Mouse (Mus musculus) forebrain, embryonic 15.5 days (tissue): ENCODE measurements around the gene Asb4. TPM values are rescaled to one million over a fixed set of nuclear protein-coding genes. Genes with fewer than 3 reads are reported as not detected.

Experiments
- ATAC-seq: fragments of 200-750 bp; cut with Nextera tagmentation; replicated peaks from 2 replicates; pipeline ENCODE4 v1.8.0; 2017; ENCODE audit warnings: mild to moderate bottlenecking, moderate TSS enrichment, moderate library complexity
- H3K27ac ChIP-seq: fragments of 300-500 bp; sonication (generic); replicated peaks from 2 replicates; pipeline ENCODE4 v1.5.1; 2015; ENCODE audit warnings: mild to moderate bottlenecking, inconsistent platforms
- H3K27me3 ChIP-seq: fragments of 300-500 bp; sonication (generic); 2 replicates; pipeline ENCODE4 v1.6.1; 2015; ENCODE audit warnings: inconsistent platforms
- H3K36me3 ChIP-seq: fragments of 300-500 bp; sonication (generic); 2 replicates; pipeline ENCODE4 v1.6.1; 2015; ENCODE audit warnings: mild to moderate bottlenecking, inconsistent platforms
- H3K4me1 ChIP-seq: fragments of 300-500 bp; sonication (generic); 2 replicates; pipeline ENCODE4 v1.6.1; 2015; ENCODE audit warnings: inconsistent platforms
- H3K4me2 ChIP-seq: fragments of 300-500 bp; sonication (generic); replicated peaks from 2 replicates; pipeline ENCODE4 v1.6.1; 2015; ENCODE audit warnings: mild to moderate bottlenecking, inconsistent platforms
- H3K4me3 ChIP-seq: fragments of 300-500 bp; sonication (generic); 2 replicates; pipeline ENCODE4 v1.5.1; 2015; ENCODE audit warnings: mild to moderate bottlenecking, inconsistent platforms
- H3K9ac ChIP-seq: fragments of 300-500 bp; sonication (generic); replicated peaks from 2 replicates; pipeline ENCODE4 v1.6.1; 2015; ENCODE audit warnings: mild to moderate bottlenecking, inconsistent platforms
- H3K9me3 ChIP-seq: fragments of 300-500 bp; sonication (generic); 2 replicates; pipeline ENCODE4 v1.6.1; 2016; ENCODE audit warnings: inconsistent platforms
- WGBS: fragments of 180-500 bp; shearing (Covaris S2); methylation state at CpG from one replicate; pipeline ENCODE4 v1.1.7; 2015; ENCODE audit warnings: mixed read lengths; 5-methylcytosine and 5-hydroxymethylcytosine counted together
- polyA plus RNA-seq: library from polyadenylated mRNA; unstranded; fragments of >200 nt; fragmentation: Nextera tagmentation; extraction: Ambion mirVana; gene quantifications from 2 replicates; pipeline ENCODE4 v1.2.1, GENCODE M21; 2015

Asb4 gene
- polyA plus RNA-seq, 1 experiment from 2014 or later: 15.9 TPM

GRCm38 (mm10) chr6:5379781-5380623, 3.2 kb upstream of the Asb4 start:
- H3K9ac ChIP-seq: no peak overlapping the region
- H3K4me2 ChIP-seq: peak overlapping the region; percentile 41
- peaks cover 50% of the 10 kb centered on the region for H3K4me1 ChIP-seq
- whole genome bisulfite sequencing: 4% methylated on average over 22 of the region's 22 CpGs
- no peaks in the 10 kb centered on the region for H3K9me3 ChIP-seq
- no peaks in the 10 kb centered on the region for H3K27me3 ChIP-seq
- no peaks in the 10 kb centered on the region for H3K36me3 ChIP-seq
- peak overlapping the region; percentile 79 for H3K27ac ChIP-seq
- H3K4me3 ChIP-seq: peak overlapping the region; percentile 17
- ATAC-seq: peak; percentile 69

- H3K27ac ChIP-seq: peak overlapping the region; percentile 79
- H3K27me3 ChIP-seq: no peaks in the 10 kb centered on the region
- H3K9me3 ChIP-seq: no peaks in the 10 kb centered on the region
- WGBS: 1% methylated on average over 9 of the region's 9 CpGs
- peaks cover 50% of the 10 kb centered on the region for H3K4me1 ChIP-seq
- ATAC-seq: peak; percentile 29
- no peak overlapping the region for H3K4me3 ChIP-seq
- peak overlapping the region; percentile 41 for H3K4me2 ChIP-seq
- no peak overlapping the region for H3K9ac ChIP-seq
- H3K36me3 ChIP-seq: no peaks in the 10 kb centered on the region
Observed at GRCm38 (mm10) chr6:5380624-5381252, 2.4 kb upstream of the Asb4 start.

- 24% methylated on average over 13 of the region's 13 CpGs for WGBS
- no peak overlapping the region for H3K9ac ChIP-seq
- H3K4me3 ChIP-seq: no peak overlapping the region
- peaks cover 50% of the 10 kb centered on the region for H3K4me1 ChIP-seq
- H3K4me2 ChIP-seq: peak overlapping the region; percentile 41
- peak overlapping the region; percentile 79 for H3K27ac ChIP-seq
- H3K36me3 ChIP-seq: no peaks in the 10 kb centered on the region
- H3K9me3 ChIP-seq: no peaks in the 10 kb centered on the region
- no peak for ATAC-seq
- no peaks in the 10 kb centered on the region for H3K27me3 ChIP-seq
Observed at GRCm38 (mm10) chr6:5381918-5382582, 1.1 kb upstream of the Asb4 start.

- Histone ChIP-seq H3K4me3 (peak overlapping the region; percentile 32), H3K27me3 (no peaks in the 10 kb centered on the region), H3K9me3 (no peaks in the 10 kb centered on the region), H3K4me1 (peaks cover 50% of the 10 kb centered on the region), H3K4me2 (peak overlapping the region; percentile 41), H3K27ac (peak overlapping the region; percentile 71), H3K36me3 (no peaks in the 10 kb centered on the region), H3K9ac (peak overlapping the region; percentile 26)
- peak; percentile 65 for ATAC-seq
- WGBS: under 1% methylated on average over 16 of the region's 16 CpGs
Observed at GRCm38 (mm10) chr6:5382583-5383215, 487 bp upstream of the Asb4 start.

GRCm38 (mm10) chr6:5384178-5384490, 948 bp downstream of the Asb4 start:
- H3K4me1 ChIP-seq: peaks cover 49% of the 10 kb centered on the region
- under 1% methylated on average over 11 of the region's 11 CpGs for WGBS

GRCm38 (mm10) chr6:5385161-5385640, 2.0 kb downstream of the Asb4 start:
- Histone ChIP-seq H3K4me2 (no peak overlapping the region), H3K27me3 (no peaks in the 10 kb centered on the region), H3K9me3 (no peaks in the 10 kb centered on the region), H3K9ac (no peak overlapping the region), H3K36me3 (no peaks in the 10 kb centered on the region), H3K4me1 (peaks cover 39% of the 10 kb centered on the region), H3K4me3 (no peak overlapping the region), H3K27ac (no peak overlapping the region)
- WGBS: 33% methylated on average over 7 of the region's 7 CpGs
- no peak for ATAC-seq

More at GRCm38 (mm10) chr6:5384178-5384490, 948 bp downstream of the Asb4 start:
- Histone ChIP-seq H3K9ac (peak overlapping the region; percentile 26; the same call in 1 of the 2 replicates), H3K27ac (peak overlapping the region; percentile 71), H3K9me3 (no peaks in the 10 kb centered on the region), H3K4me2 (peak overlapping the region; percentile 41), H3K27me3 (no peaks in the 10 kb centered on the region), H3K36me3 (no peaks in the 10 kb centered on the region), H3K4me3 (peak overlapping the region; percentile 32)
- no peak for ATAC-seq

- ATAC-seq: no peak
- Histone ChIP-seq H3K4me3 (no peak overlapping the region), H3K27me3 (no peaks in the 10 kb centered on the region), H3K27ac (no peak overlapping the region), H3K36me3 (no peaks in the 10 kb centered on the region), H3K4me2 (no peak overlapping the region), H3K9ac (no peak overlapping the region), H3K9me3 (no peaks in the 10 kb centered on the region), H3K4me1 (peaks cover 31% of the 10 kb centered on the region)
- WGBS: 95% methylated on average over 4 of the region's 4 CpGs
Observed at GRCm38 (mm10) chr6:5386486-5386885, 3.3 kb downstream of the Asb4 start.

- no peaks in the 10 kb centered on the region for H3K27me3 ChIP-seq
- H3K27ac ChIP-seq: no peak overlapping the region
- H3K9ac ChIP-seq: no peak overlapping the region
- H3K9me3 ChIP-seq: no peaks in the 10 kb centered on the region
- H3K4me2 ChIP-seq: no peak overlapping the region
- H3K4me1 ChIP-seq: peaks cover 22% of the 10 kb centered on the region
- WGBS: 8% methylated on average over 2 of the region's 2 CpGs
- no peaks in the 10 kb centered on the region for H3K36me3 ChIP-seq
- no peak for ATAC-seq
- no peak overlapping the region for H3K4me3 ChIP-seq
Observed at GRCm38 (mm10) chr6:5387396-5387795, 4.2 kb downstream of the Asb4 start.

GRCm38 (mm10) chr6:5390298-5390697, 7.1 kb downstream of the Asb4 start:
- Histone ChIP-seq H3K27me3 (no peaks in the 10 kb centered on the region), H3K4me1 (0 out of 2 replicates have a peak, but pooled peaks cover 5% of the 10 kb centered on the region), H3K4me3 (peak overlapping the region; percentile 31), H3K36me3 (no peaks in the 10 kb centered on the region), H3K9ac (peak overlapping the region; percentile 35; the same call in 1 of the 2 replicates), H3K9me3 (no peaks in the 10 kb centered on the region), H3K4me2 (peak overlapping the region; percentile 39), H3K27ac (no peak overlapping the region)
- no peak for ATAC-seq
- WGBS: 8% methylated on average over 11 of the region's 11 CpGs

- H3K36me3 ChIP-seq: no peaks in the 10 kb centered on the region
- ATAC-seq: no peak
- 0 out of 2 replicates have a peak, but pooled peaks cover 5% of the 10 kb centered on the region for H3K4me1 ChIP-seq
- peak overlapping the region; percentile 39 for H3K4me2 ChIP-seq
- H3K27ac ChIP-seq: no peak overlapping the region
- H3K9me3 ChIP-seq: no peaks in the 10 kb centered on the region
- no peaks in the 10 kb centered on the region for H3K27me3 ChIP-seq
- 16% methylated on average over 10 of the region's 10 CpGs for WGBS
- H3K9ac ChIP-seq: no peak overlapping the region
- 0 out of 2 replicates have a peak overlapping the region, but pooled peaks have one; percentile 1 for H3K4me3 ChIP-seq
Observed at GRCm38 (mm10) chr6:5390952-5391351, 7.8 kb downstream of the Asb4 start.

- Histone ChIP-seq H3K27me3 (no peaks in the 10 kb centered on the region), H3K27ac (no peak overlapping the region), H3K9me3 (no peaks in the 10 kb centered on the region), H3K4me3 (no peak overlapping the region), H3K4me1 (0 out of 2 replicates have a peak, but pooled peaks cover 5% of the 10 kb centered on the region), H3K4me2 (no peak overlapping the region), H3K9ac (no peak overlapping the region), H3K36me3 (no peaks in the 10 kb centered on the region)
- WGBS: 11% methylated on average over 4 of the region's 4 CpGs
- peak; percentile 57 for ATAC-seq
Observed at GRCm38 (mm10) chr6:5394971-5395370, 11.8 kb downstream of the Asb4 start.
